In genomic region chr11:67964110-67964509, GRCm38 (mm10) we compare ENCODE assay signal across 15 mouse cellular contexts. TPM values are rescaled to one million over a fixed set of nuclear protein-coding genes. Genes with fewer than 3 reads are reported as not detected.
A peak's percentile ranks its signal among the peaks of the same experiment; 100 is the strongest.
DNase-seq lines count a peak whose midpoint lies in the region; ATAC-seq and TF ChIP-seq lines count a peak whose summit lies in the region.
"Had no signal": no experiment of that assay in that cellular context is flagged by ENCODE, and none has a peak within 500 bp of the region (broad histone marks: within the 10 kb centered on the region; RNA-seq: fewer than 3 reads in every experiment).

No protein-coding gene starts in this region.

- peak; percentile 39 for TF ChIP-seq CTCF in kidney, adult 2 months (conservative IDR thresholded peaks at IDR 0.05; ENCODE audit: insufficient read depth, insufficient read length, low read depth, low read length)
- peak; percentile 76 for TF ChIP-seq CTCF in E14TG2a.4 (conservative IDR thresholded peaks at IDR 0.05; ENCODE audit: low read length)

- H3K9me3 ChIP-seq in E14TG2a.4 (ENCODE audit: low read length), result no peaks in the 10 kb centered on the region
- H3K9me3 ChIP-seq: heart, embryonic 10.5 days; hindbrain, embryonic 13.5 days; liver, embryonic 15.5 days; midbrain, embryonic 12.5 days had no signal

- H3K27ac ChIP-seq in kidney, adult 2 months (ENCODE audit: insufficient read depth, low read depth, low read length), result no peak overlapping the region
- H3K27ac ChIP-seq: heart, embryonic 10.5 days; hindbrain, embryonic 13.5 days; left cerebral cortex, adult 2 months; liver, embryonic 15.5 days; midbrain, embryonic 12.5 days had no signal

- H3K4me1 ChIP-seq in kidney, adult 2 months (ENCODE audit: control insufficient read depth, insufficient read depth, low read length), result peaks cover 3% of the 10 kb centered on the region; the same call in 1 of the 2 replicates
- H3K4me1 ChIP-seq in E14TG2a.4 (replicated peaks; ENCODE audit: low read depth, low read length), result peaks cover 27% of the 10 kb centered on the region

- H3K4me3 ChIP-seq in kidney, adult 2 months (ENCODE audit: insufficient read depth, low read depth, low read length), result no peak overlapping the region
- no peak overlapping the region for H3K4me3 ChIP-seq in E14TG2a.4 (replicated peaks; ENCODE audit: low read length)
- H3K4me3 ChIP-seq: erythroblast, embryonic 14.5 days; heart, embryonic 10.5 days; hindbrain, embryonic 13.5 days; left cerebral cortex, adult 2 months; liver, embryonic 15.5 days; midbrain, embryonic 12.5 days had no signal

- peak; percentile 10 for DNase-seq in kidney, adult 2 months
- DNase-seq in kidney, adult 8-10 months, result no peak
- DNase-seq in A20 (ENCODE audit: low read depth, low spot score) (peak; percentile 40), MN1 (ENCODE audit: low spot score) (no peak)
- no peak for DNase-seq in adrenal gland, postnatal 25 days
- DNase-seq: cerebellum, postnatal 36 days; thymus, postnatal 14 days had no signal

- no peak for TF ChIP-seq POLR2A in kidney, adult 2 months (IDR thresholded peaks at IDR 0.05; ENCODE audit: low read depth, low read length)

- no peaks in the 10 kb centered on the region for H3K36me3 ChIP-seq in kidney, adult 2 months (ENCODE audit: control insufficient read depth, insufficient read depth, low read length)
- no peaks in the 10 kb centered on the region for H3K36me3 ChIP-seq in E14TG2a.4 (ENCODE audit: insufficient read depth, low read length)
- H3K36me3 ChIP-seq: heart, embryonic 10.5 days; hindbrain, embryonic 13.5 days; liver, embryonic 15.5 days; midbrain, embryonic 12.5 days had no signal

- 0 out of 2 replicates have a peak, but pooled peaks have one; percentile 32 for ATAC-seq in megakaryocyte-erythroid progenitor cell, adult 5-6 weeks (replicated peaks; ENCODE audit: low FRiP score, low TSS enrichment, poor library complexity, severe bottlenecking)

- H3K27me3 ChIP-seq in kidney, adult 2 months (replicated peaks; ENCODE audit: control insufficient read depth, insufficient read depth, low read length), result no peaks in the 10 kb centered on the region
- H3K27me3 ChIP-seq in E14TG2a.4 (ENCODE audit: insufficient read depth, low read length), result no peaks in the 10 kb centered on the region
- H3K27me3 ChIP-seq: hindbrain, embryonic 13.5 days; liver, embryonic 15.5 days; midbrain, embryonic 12.5 days had no signal

- 62% methylated on average over 6 of the region's 6 CpGs for WGBS in kidney, adult 2 months

RNA-seq across cellular contexts. Expression of gene Cfap52, which starts 1.3 kb away (rescaled TPM):
- polyA plus RNA-seq in kidney, adult 2 months (2012; rRNA removed), result 1.9 and 4.8 TPM in 2 replicates
- not detected in 2 replicates for total RNA-seq in megakaryocyte-erythroid progenitor cell, adult 5-6 weeks (2014; fragmentation: Nextera tagmentation)
- not detected in 2 replicates for total RNA-seq in megakaryocyte-erythroid progenitor cell, adult 5-6 weeks (2017)
- not detected in 2 replicates for total RNA-seq in adrenal gland, postnatal 25 days (2021)
- polyA plus RNA-seq: erythroblast, embryonic 14.5 days; liver, embryonic 15.5 days had no signal

RNA-seq across cellular contexts. Expression of gene Stx8, which starts 1.9 kb away (rescaled TPM):
- 6.9 and 10.7 TPM in 2 replicates for polyA plus RNA-seq in kidney, adult 2 months (2012; rRNA removed)
- total RNA-seq in megakaryocyte-erythroid progenitor cell, adult 5-6 weeks (2014; fragmentation: Nextera tagmentation), result 7.6 and 22.8 TPM in 2 replicates
- 29.6 and 34.6 TPM in 2 replicates for total RNA-seq in megakaryocyte-erythroid progenitor cell, adult 5-6 weeks (2017)
- 28.5 and 35.1 TPM in 2 replicates for total RNA-seq in adrenal gland, postnatal 25 days (2021)

RNA-seq across cellular contexts. Expression of gene Usp43, which starts 42.2 kb away (rescaled TPM):
- 3.0 and 3.5 TPM in 2 replicates for polyA plus RNA-seq in kidney, adult 2 months (2012; rRNA removed)
- not detected in 2 replicates for total RNA-seq in megakaryocyte-erythroid progenitor cell, adult 5-6 weeks (2014; fragmentation: Nextera tagmentation)
- not detected in 2 replicates for total RNA-seq in megakaryocyte-erythroid progenitor cell, adult 5-6 weeks (2017)
- total RNA-seq in adrenal gland, postnatal 25 days (2021), result 1.5 and 3.0 TPM in 2 replicates
- polyA plus RNA-seq: erythroblast, embryonic 14.5 days; liver, embryonic 15.5 days had no signal

Comparison
In these comparisons a context has a peak if more than half of its experiments do, and no peak if none do; other contexts are left out.
1. DNase-seq: peak in kidney, adult 2 months (single experiment) and A20 (single experiment); none in kidney, adult 8-10 months (0 of 2), adrenal gland, postnatal 25 days (single experiment) and MN1 (single experiment).